Mouse (Mus musculus): ENCODE data around the gene Ube2e1. TPM values are rescaled to one million over a fixed set of nuclear protein-coding genes. Genes with fewer than 3 reads are reported as not detected.

The Ube2e1 gene
- polyA plus RNA-seq, 2 experiments, result 51.7 to 88.3 TPM

DNA sequence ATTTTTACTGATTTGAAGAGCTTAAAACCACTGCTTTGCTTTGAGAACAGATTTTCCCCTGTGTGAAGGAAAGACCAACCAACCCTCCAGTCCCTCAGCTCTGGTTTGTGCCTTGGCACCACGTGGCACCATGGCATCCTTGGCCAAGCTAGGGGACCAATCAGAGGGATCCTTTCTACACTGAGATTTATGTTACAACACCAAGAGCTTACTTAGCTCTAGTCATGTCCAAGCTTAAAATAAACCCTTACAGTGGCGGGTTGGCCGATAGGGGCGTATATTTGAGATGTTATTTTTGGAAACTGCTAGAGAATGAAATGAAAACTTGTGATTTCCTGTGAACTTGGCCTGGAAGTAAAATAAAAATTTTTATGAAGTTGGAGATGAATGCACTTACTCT lies 11.9 kb upstream of the Ube2e1 start:
- TF ChIP-seq POLR2A (IDR thresholded peaks at IDR 0.05; ENCODE audit: borderline replicate concordance, extremely low read depth, insufficient read depth, insufficient read length), result no peak
- no peak for ATAC-seq (ENCODE audit: low FRiP score, low read depth)
- WGBS, result 74% methylated on average over 4 of the region's 4 CpGs

DNA sequence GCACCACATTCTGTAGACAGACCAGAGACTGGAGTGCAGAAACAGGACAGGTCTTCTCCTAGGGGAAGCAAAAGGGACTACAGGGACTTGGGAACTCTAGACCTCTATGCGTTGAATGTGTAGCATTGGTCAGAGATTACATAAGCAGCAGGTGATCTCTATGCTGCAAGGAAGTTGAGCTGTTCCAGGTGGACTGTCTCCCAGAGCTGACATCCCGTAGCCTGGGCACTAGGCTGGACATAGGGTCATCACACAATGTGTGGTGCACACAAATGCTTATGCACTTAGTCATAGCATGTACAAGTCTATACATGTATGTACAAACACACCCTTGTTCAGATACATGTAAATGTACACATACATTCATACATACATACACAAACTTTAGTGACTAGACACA lies 11.1 kb upstream of the Ube2e1 start:
- no peak overlapping the region for H3K9ac ChIP-seq (ENCODE audit: low read depth, low read length, severe bottlenecking)
- no peaks in the 10 kb centered on the region for H3K9me3 ChIP-seq (ENCODE audit: control insufficient read depth, low read length)
- no peaks in the 10 kb centered on the region for H3K4me1 ChIP-seq (ENCODE audit: control insufficient read depth, insufficient read depth, low read length)
- no peak overlapping the region for H3K4me2 ChIP-seq (replicated peaks; ENCODE audit: low read depth, low read length, severe bottlenecking)
- ATAC-seq (ENCODE audit: low FRiP score, low read depth), result no peak
- no peak overlapping the region for H3K4me3 ChIP-seq (replicated peaks; ENCODE audit: low read length)
- 84% methylated on average over 2 of the region's 2 CpGs for WGBS
- H3K36me3 ChIP-seq (ENCODE audit: control insufficient read depth, insufficient read depth, low read length), result no peaks in the 10 kb centered on the region
- H3K27ac ChIP-seq (replicated peaks; ENCODE audit: low read depth, low read length), result no peak overlapping the region
- DNase-seq (ENCODE audit: low spot score), result no peak
- no peaks in the 10 kb centered on the region for H3K27me3 ChIP-seq (ENCODE audit: control insufficient read depth, insufficient read depth, low read length)
- no peak for TF ChIP-seq POLR2A (IDR thresholded peaks at IDR 0.05; ENCODE audit: borderline replicate concordance, extremely low read depth, insufficient read depth, insufficient read length)

More for the DNA sequence above, 11.9 kb upstream of the Ube2e1 start:
- H3K9ac ChIP-seq (ENCODE audit: low read depth, low read length, severe bottlenecking), result no peak overlapping the region
- no peak overlapping the region for H3K4me3 ChIP-seq (replicated peaks; ENCODE audit: low read length)
- H3K4me1 ChIP-seq (ENCODE audit: control insufficient read depth, insufficient read depth, low read length), result no peaks in the 10 kb centered on the region
- no peaks in the 10 kb centered on the region for H3K36me3 ChIP-seq (ENCODE audit: control insufficient read depth, insufficient read depth, low read length)
- no peak for DNase-seq (ENCODE audit: low spot score)
- no peaks in the 10 kb centered on the region for H3K9me3 ChIP-seq (ENCODE audit: control insufficient read depth, low read length)
- H3K27ac ChIP-seq (replicated peaks; ENCODE audit: low read depth, low read length), result no peak overlapping the region
- H3K27me3 ChIP-seq (ENCODE audit: control insufficient read depth, insufficient read depth, low read length), result no peaks in the 10 kb centered on the region
- no peak overlapping the region for H3K4me2 ChIP-seq (replicated peaks; ENCODE audit: low read depth, low read length, severe bottlenecking)

DNA sequence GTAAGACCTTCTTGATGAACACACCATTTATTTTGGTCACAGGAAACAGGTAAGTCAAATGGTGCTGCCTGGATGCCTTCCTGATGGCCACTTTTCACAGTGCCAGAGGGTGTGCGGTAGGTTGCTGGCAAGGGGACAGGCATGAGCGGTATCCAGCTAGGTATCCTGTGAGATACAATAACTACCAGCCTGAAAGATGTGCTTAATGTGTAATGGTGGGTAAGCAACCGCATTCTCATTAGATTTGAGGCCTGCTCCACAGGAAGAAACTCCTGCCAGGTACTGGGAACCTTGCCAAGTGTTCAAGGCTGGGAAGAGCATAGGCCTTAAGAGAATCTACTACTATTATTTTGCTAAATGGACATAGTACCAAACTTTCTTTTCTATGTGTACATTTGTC lies 9.4 kb upstream of the Ube2e1 start:
- H3K9me3 ChIP-seq (ENCODE audit: control insufficient read depth, low read length), result no peaks in the 10 kb centered on the region
- H3K27me3 ChIP-seq (ENCODE audit: control insufficient read depth, insufficient read depth, low read length), result no peaks in the 10 kb centered on the region
- H3K27ac ChIP-seq (replicated peaks; ENCODE audit: low read depth, low read length), result no peak overlapping the region
- DNase-seq (ENCODE audit: low spot score) (no peak), ATAC-seq (ENCODE audit: low FRiP score, low read depth) (no peak)
- WGBS, result 60% methylated on average over 3 of the region's 3 CpGs
- no peak overlapping the region for H3K4me2 ChIP-seq (replicated peaks; ENCODE audit: low read depth, low read length, severe bottlenecking)
- no peaks in the 10 kb centered on the region for H3K4me1 ChIP-seq (ENCODE audit: control insufficient read depth, insufficient read depth, low read length)
- H3K36me3 ChIP-seq (ENCODE audit: control insufficient read depth, insufficient read depth, low read length), result no peaks in the 10 kb centered on the region
- TF ChIP-seq POLR2A (IDR thresholded peaks at IDR 0.05; ENCODE audit: borderline replicate concordance, extremely low read depth, insufficient read depth, insufficient read length), result no peak
- H3K9ac ChIP-seq (ENCODE audit: low read depth, low read length, severe bottlenecking), result no peak overlapping the region
- no peak overlapping the region for H3K4me3 ChIP-seq (replicated peaks; ENCODE audit: low read length)

DNA sequence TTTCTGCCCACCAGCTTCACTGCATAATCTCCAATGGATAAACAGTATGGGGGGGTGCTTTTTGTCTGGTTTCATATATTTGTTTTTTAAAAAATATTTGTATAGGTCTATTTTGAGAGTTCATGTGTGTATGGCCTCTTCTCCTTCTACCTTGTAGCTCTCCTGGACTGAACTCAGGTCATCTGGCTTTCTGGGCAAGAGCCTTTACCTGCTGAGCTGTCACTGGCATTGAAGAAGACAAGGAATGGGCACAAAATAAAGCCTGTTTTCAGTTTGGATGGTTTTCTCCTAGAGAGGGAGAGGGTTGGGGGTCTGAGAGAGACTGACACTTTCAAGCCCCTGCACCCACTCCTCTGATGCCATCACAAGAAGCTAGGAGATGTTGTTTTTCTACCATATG lies 4.4 kb upstream of the Ube2e1 start:
- DNase-seq (ENCODE audit: low spot score) (no peak), ATAC-seq (ENCODE audit: low FRiP score, low read depth) (no peak)
- Histone ChIP-seq H3K9me3 (ENCODE audit: control insufficient read depth, low read length) (no peaks in the 10 kb centered on the region), H3K27me3 (ENCODE audit: control insufficient read depth, insufficient read depth, low read length) (no peaks in the 10 kb centered on the region), H3K36me3 (ENCODE audit: control insufficient read depth, insufficient read depth, low read length) (no peaks in the 10 kb centered on the region), H3K4me2 (replicated peaks; ENCODE audit: low read depth, low read length, severe bottlenecking) (no peak overlapping the region), H3K9ac (ENCODE audit: low read depth, low read length, severe bottlenecking) (no peak overlapping the region), H3K4me1 (ENCODE audit: control insufficient read depth, insufficient read depth, low read length) (no peaks in the 10 kb centered on the region), H3K4me3 (replicated peaks; ENCODE audit: low read length) (no peak overlapping the region), H3K27ac (replicated peaks; ENCODE audit: low read depth, low read length) (no peak overlapping the region)
- TF ChIP-seq POLR2A (IDR thresholded peaks at IDR 0.05; ENCODE audit: borderline replicate concordance, extremely low read depth, insufficient read depth, insufficient read length), result no peak

DNA sequence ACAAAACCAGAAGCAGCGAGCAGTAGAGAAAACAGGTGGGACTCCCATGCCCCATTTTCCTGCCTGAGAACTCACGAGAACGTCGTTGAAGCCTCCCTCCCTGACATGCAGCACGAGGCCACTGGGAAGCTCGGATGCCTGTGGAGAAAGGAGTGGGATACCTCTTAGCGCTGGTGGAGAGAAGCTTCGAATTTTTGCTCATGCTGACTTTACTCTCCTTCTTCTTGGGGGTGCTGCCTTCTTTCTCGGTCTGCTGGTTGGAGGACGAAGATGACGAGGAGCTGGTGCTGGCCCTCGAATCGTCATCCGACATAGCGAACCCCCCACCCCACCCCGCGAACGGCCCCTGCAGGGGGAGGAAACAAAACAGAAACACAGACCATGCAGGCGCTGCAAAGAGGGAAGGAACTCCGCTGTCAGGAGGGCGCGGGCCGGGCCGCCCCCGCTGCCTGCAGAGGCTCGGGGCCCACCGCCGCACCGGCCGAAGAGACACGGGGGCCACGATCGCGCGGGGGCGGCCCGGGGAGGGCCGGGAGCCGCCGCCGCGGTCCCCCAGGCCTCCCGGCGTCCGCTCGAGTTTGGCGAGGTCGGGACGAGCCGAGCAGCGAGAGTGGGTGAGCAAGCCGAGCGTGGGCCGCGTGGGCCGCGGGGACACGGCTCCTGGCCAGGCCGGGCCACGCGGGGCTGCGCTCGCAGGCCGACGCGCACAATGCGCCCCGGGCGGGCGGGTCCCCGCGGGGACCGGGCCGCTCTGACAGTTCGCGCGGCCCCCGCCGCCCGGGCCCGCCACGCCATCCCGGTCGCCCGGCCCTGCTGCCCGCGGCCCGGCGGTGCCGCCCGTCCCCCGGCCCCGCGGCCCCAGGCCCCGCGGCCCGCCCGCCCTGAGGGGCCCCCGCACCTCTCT lies 618 bp downstream of the Ube2e1 start:
- Histone ChIP-seq H3K9ac (ENCODE audit: low read depth, low read length, severe bottlenecking) (peak overlapping the region; percentile 98), H3K27me3 (ENCODE audit: control insufficient read depth, insufficient read depth, low read length) (no peaks in the 10 kb centered on the region), H3K9me3 (ENCODE audit: control insufficient read depth, low read length) (no peaks in the 10 kb centered on the region), H3K4me3 (replicated peaks; ENCODE audit: low read length) (peak overlapping the region; percentile 94), H3K4me1 (ENCODE audit: control insufficient read depth, insufficient read depth, low read length) (peaks cover 28% of the 10 kb centered on the region), H3K36me3 (ENCODE audit: control insufficient read depth, insufficient read depth, low read length) (peaks cover 10% of the 10 kb centered on the region; the same call in 1 of the 2 replicates), H3K4me2 (replicated peaks; ENCODE audit: low read depth, low read length, severe bottlenecking) (peak overlapping the region; percentile 71), H3K27ac (replicated peaks; ENCODE audit: low read depth, low read length) (peak overlapping the region; percentile 87)
- under 1% methylated on average over 35 of the region's 99 CpGs for WGBS
- no peak for TF ChIP-seq POLR2A (IDR thresholded peaks at IDR 0.05; ENCODE audit: borderline replicate concordance, extremely low read depth, insufficient read depth, insufficient read length)
- peak; percentile 25 for DNase-seq (ENCODE audit: low spot score)
- ATAC-seq (ENCODE audit: low FRiP score, low read depth), result peak; percentile 65
